Mouse (Mus musculus) left cerebral cortex, postnatal 4 days (tissue): ENCODE data around the gene Rasgrf1. TPM values are rescaled to one million over a fixed set of nuclear protein-coding genes. Genes with fewer than 3 reads are reported as not detected.

ENCODE experiments used
- DNase-seq: peaks from one replicate; pipeline ENCODE4 v3.0.0-alpha.2; 2022
- intact Hi-C: fragments of 180-260 bp; cut with DNase I; formaldehyde crosslinking; loops from one replicate; pipeline ENCODE4 v1.15.1; 2025
- total RNA-seq, 2 experiments: library from RNA; stranded (reverse); gene quantifications; 2 replicates each; pipeline ENCODE4 v1.2.3; 2021

Gene Rasgrf1
- total RNA-seq = 10 to 100 TPM; 18.7 to 29.3 TPM

DNA sequence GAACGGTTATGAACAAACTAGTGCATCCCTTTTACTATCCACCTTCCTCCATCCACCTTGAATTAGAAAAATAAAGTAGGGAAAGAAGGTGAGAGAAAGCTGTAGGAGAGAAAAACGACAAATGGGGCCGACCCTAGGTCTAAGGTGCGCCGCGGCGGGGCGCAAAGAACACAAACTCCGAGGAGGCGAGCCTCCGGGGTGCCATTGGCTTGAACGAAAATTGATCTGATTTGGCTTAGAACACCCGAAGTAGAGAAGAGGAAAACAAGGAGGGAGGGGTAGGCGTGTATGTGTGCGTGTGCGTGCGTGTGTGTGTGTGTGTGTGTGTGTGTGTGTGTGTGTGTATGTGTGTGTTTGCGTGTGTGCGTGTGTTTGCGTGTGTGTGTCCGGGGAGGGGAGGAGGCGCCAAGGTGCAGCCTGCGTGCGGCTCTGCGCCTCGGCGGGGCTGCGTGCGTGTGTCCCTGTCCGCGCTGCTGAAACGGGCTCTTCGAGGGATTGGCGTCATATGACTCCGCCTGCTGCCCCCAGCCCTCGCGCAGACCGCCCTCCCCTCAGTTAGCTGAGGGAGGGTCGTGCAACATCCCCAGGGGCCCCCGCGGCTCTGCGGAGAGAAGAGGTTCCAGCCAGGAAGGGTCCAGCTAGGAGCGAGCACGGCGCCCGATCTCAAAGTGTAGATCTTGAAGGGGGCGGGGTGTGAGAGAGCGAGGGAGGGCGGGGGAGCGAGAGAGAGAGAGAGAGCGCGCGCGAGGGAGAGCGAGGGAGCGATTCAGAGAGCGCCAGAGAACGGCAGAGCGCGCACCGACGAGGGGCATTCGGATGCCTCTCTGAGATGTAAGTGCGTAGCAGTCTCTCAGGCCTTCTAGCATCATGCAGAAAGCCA, at the start of gene Rasgrf1:
Gene Rasgrf1 (plus strand): TSS at position 778 of the 880 bp plus-strand sequence.
- intact Hi-C loops = no loop called here
- DNase-seq = peak; percentile 66

DNA sequence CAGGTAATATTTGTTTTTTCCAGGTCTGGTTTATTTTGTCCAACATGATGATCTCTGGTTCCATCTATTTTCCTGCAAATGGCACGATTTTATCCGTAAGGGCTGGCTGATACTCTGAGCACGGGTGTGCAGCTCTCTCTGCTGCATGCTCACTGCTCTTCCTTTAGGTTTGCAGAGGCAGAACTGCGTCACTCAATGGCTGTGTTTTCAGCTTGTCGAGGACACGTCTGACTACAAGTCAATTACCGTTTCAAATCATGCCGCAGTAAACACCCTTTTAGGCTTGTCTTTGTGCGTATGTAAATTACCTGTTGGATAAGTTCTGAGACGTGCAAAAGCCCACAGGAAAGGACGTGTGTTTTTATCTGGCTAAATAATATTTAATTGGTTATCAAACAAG, 49.6 kb upstream of the Rasgrf1 start:
- intact Hi-C loops = no loop called here
- no peak for DNase-seq

DNA sequence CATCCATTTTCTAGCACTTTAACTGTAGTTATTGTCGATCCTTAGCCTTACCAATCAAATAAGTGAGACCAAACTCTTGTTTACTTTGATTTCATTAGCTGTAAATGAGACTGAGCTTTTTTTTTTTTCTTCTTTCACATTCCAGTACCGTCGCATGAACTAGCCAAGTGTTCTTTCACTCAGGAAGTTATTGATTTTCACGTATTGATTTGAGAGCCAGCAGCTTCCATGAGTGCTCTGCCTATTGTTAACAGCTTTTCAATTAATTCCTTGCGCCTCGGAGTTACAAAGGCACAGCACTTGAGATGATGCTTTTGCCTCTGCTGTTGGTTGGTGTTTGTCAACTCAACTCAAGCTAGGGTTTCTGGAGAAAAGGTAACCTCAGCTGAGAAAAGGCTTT, 49.1 kb upstream of the Rasgrf1 start:
- intact Hi-C loops = no loop called here

GRCm38 (mm10) chr9:89867141-89867540, 42.6 kb upstream of the Rasgrf1 start:
- DNase-seq = no peak
- intact Hi-C loops = no loop called here

More for the DNA sequence above, 49.1 kb upstream of the Rasgrf1 start:
- no peak for DNase-seq

DNA sequence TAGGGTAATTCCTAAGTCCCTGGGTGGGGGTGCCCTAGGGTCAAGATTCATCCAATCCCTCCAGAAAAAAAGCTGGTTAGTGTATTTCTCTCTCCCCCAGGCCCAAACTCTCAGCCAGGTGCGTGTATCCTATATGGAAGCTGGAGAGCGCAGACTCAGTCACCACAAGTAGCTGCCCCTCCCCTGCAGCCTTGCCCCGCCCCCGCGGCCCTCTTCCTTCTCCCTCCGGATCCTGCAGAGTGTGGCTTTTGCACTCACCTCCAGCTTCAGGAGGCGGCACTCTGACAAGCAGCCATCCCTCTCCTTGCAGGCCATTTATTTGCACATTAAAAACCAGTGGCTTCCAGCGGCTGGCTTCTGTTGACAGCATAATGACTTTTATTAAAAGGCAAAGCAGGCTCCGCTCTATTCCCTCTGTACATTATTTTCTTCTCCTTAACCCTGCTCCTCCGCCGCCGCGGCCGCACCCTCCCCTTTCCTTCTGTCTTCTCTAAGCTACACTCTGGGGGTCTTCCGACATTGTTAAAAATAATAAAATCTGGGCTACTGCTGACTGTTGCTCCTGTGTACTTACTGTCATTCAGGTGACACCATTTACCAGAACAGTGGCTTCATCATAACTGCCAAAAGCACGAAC, 41.5 kb upstream of the Rasgrf1 start:
- intact Hi-C loops = no loop called here
- DNase-seq = no peak

- intact Hi-C loops = no loop called here
- DNase-seq = no peak
These were observed 40.1 kb upstream of the Rasgrf1 start for GRCm38 (mm10) chr9:89869594-89869993.

- intact Hi-C loops = no loop called here
- no peak for DNase-seq
These were observed 39.1 kb upstream of the Rasgrf1 start for GRCm38 (mm10) chr9:89870531-89871150.

- no peak for DNase-seq
- intact Hi-C loops = no loop called here
These were observed 37.6 kb upstream of the Rasgrf1 start for GRCm38 (mm10) chr9:89872137-89872536.

DNA sequence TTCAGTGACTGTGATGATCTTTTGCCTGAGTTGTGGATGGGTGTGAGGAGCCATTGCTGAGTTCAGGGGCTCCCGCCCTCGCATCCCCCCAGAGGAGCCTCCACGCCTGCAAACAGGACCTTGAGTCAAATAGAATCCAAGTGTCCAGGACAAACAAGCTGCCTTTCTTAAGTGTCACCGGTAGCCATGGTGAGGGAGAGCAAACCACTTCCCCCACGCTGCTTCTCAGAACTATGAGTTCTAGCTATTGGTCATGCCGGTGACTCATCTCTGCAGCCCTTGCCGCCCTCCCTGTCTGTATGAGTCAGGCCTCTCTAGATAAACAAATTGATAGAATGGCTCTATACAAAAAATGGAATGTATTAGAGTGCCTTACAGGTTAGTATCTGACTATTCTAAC, 35.3 kb upstream of the Rasgrf1 start:
- intact Hi-C loops = no loop called here
- DNase-seq = no peak

DNA sequence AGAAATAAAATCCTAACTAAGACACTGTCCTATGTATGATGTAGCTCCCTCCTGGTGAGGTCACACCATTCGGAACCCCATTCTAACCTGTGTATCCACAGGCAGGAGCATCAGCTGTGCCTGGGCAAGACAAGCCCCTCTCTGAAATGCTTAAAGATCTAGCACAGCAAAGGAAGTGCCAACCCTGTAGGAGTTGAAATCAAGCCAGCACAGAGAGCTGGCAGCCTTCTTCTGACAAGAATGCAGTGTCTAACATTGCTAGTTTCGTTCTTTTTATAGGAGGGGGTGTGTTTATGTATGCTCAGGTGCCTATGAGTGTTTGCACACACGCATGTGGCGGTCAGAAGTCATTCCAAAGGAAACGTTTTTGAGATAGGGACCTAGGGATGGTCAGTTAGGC, 34.2 kb upstream of the Rasgrf1 start:
- intact Hi-C loops = no loop called here
- DNase-seq = peak; percentile 60

GRCm38 (mm10) chr9:89878471-89879020, 31.2 kb upstream of the Rasgrf1 start:
- intact Hi-C loops = no loop called here
- DNase-seq = no peak

- intact Hi-C loops = no loop called here
- DNase-seq = peak; percentile 10
These were observed 30.1 kb upstream of the Rasgrf1 start for GRCm38 (mm10) chr9:89879574-89879973.

DNA sequence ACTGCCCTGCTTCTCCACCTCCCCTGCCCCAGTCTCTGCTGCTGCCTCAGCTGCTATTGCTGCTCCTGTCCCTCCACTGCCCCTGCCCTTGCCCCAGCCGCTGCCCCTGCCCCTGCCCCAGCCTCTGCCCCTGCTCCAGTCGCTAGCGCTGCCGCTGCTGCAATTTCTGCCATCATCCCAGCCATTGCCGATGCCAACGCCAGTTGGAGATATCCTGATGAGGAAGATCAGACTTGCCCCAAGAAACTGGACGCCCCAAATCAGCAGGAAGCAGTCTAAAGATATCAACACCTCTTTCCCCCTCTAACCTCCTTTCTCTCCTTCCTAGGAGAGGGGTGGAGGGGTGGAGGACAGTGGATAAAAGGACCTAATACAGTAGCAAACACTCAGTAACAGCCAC, 28.2 kb upstream of the Rasgrf1 start:
- DNase-seq = no peak
- intact Hi-C loops = no loop called here

DNA sequence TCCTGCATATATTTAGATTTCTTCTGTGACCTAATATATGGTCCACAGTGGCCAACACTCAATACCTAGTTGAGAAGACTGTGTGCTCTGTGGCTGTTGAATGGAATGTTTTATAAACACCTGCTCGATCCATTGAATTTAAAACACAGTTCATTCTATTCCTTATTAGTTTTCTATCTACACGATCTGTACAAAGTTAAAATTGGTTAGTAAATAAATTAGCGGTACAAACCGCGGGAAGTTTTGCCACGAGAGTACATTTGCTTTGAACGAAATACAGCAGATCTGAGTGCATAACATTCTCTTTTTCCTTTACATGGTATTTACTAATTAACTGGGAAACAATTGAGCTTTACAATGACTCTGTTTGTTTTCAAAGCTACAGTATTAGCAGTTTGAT, 27.1 kb upstream of the Rasgrf1 start:
- DNase-seq = no peak
- intact Hi-C loops = no loop called here

- DNase-seq = peak; percentile 74
- intact Hi-C loops = no loop called here
These were observed 23.9 kb upstream of the Rasgrf1 start for GRCm38 (mm10) chr9:89885701-89886218.

DNA sequence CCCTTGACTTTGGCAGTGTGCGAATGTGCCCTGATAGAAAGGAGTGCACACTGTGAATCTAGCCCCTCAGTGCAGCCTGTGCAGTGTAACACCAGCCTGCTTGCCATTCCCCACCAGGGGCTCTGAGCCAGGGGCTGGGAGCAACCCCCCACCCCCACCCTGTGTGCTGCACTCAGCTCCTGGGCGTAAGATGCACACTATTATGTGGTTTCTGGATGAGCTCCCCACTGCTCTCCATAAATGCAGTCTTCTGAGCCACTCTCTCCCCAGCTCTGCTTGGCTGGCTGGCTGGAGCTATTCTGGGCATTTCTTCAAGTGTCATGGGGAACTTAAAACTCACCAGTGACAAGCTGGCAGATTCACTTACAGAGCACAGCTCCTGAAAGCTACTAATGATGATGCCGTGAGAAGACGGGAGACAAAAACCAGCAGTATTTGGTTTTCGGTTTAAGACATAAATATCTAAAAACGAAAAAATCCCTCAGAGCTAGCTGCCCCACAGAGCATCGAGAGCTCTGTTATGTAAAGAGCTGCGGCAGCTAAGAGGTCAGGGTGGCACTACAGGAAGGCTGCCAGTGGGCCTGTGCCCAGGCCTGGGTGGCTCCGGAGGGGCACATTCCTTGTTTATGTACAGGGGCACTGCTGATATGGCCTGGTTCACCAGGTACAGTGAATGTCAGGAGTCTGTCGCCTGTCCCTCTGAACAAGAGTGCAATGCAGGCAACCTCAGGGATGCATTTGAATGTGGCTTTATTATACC, 18.0 kb upstream of the Rasgrf1 start:
- intact Hi-C loops = loop anchor here (10.0 kb wide), 1 partner anchor 63 kb away; no protein-coding TSS in a partner anchor
- peak; percentile 62 for DNase-seq

GRCm38 (mm10) chr9:89892540-89893188, 17.0 kb upstream of the Rasgrf1 start:
- no peak for DNase-seq
- intact Hi-C loops = loop anchor here (10.0 kb wide), 1 partner anchor 62 kb away; no protein-coding TSS in a partner anchor

DNA sequence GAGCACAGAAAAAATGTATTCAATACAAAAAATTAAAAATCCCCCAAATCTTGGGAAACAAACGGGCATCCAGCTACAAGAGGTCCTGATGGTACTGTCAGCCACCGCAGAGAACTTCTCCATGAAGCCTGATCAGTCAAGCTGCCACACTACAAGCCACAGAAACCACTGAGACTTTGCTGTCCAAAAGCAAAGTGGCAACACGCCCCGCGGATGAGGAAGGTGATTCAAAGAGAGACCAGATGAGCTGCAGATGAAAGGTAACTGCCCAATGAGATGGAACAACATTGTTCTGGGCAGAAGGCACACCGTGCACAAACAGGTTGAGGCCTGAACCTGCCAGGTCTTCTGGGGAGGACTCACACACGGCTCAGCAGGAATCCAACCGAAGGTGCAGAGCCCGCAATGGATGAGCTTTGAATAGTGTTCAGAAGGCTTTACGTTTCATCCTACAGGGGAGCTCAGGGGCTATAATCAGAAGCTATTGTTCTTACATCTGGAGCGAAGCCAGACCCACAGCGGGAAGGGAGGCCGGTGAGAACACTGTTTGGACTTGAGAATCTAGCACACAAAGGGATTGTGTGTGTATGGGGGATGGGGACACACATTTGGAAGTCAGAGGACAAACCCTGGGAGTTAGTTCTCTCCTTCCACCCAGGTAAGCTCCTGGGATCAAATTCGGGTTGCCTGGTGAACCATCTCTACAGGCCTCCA, 9.4 kb upstream of the Rasgrf1 start:
- intact Hi-C loops = no loop called here
- no peak for DNase-seq

GRCm38 (mm10) chr9:89901184-89901583, 8.5 kb upstream of the Rasgrf1 start:
- DNase-seq = no peak
- intact Hi-C loops = no loop called here
